Mouse (Mus musculus): ENCODE measurements around the gene Pdgfra. TPM values are rescaled to one million over a fixed set of nuclear protein-coding genes. Genes with fewer than 3 reads are reported as not detected.

Gene Pdgfra
- polyA plus RNA-seq, 1 experiment from 2014 or later: 29.2 TPM

DNA sequence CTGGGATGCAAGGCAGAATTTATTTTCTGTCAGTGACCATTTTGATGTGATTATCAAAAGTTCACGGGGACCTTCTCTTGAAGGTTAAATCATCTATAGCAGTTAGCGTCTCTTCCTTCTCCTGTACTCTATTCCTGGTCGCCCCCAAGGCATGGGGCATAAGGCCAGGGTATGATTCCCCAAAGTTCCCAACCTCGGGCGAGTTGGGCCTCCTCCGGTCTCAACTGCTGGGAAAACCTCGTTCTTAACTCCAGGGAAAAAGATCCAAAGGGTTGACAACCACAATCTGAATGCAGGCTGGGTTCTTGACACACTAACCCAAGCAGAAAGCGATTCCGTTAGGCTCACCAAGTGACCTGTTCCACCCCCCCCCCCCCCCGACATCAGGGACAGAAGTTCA is 2.7 kb upstream of the Pdgfra start:
- H3K36me3 ChIP-seq: no peaks in the 10 kb centered on the region
- peaks cover 38% of the 10 kb centered on the region for H3K4me1 ChIP-seq
- H3K27ac ChIP-seq: no peak overlapping the region
- H3K9me3 ChIP-seq: no peaks in the 10 kb centered on the region
- H3K4me2 ChIP-seq: peak overlapping the region; percentile 51
- H3K9ac ChIP-seq: no peak overlapping the region
- no peak for ATAC-seq (ENCODE audit: insufficient read depth, low FRiP score, low read depth)
- H3K27me3 ChIP-seq (replicated peaks): peaks cover 34% of the 10 kb centered on the region
- H3K4me3 ChIP-seq (replicated peaks): peak overlapping the region; percentile 29; the same call in 1 of the 2 replicates
- 14% methylated on average over 10 of the region's 10 CpGs for WGBS

DNA sequence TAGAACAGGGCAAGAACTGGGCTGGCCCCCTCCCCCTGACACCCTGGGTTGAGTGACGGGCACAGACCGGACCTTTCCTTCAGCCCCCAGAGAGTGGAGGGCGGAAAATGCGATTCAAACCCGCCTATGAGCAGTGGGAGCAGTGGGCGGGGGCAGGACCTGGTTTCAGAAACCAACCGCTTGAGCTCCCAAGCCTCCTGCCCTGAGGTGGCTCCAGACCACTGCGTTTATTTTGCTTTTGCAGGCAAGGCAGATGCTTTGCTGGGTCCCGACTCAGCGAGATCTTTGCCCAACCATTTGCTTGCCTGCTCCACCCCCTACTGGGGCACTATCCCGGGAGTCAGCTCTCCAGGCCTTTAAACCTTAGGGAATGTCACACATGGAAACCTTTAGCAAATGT is 2.2 kb upstream of the Pdgfra start:
- ATAC-seq (ENCODE audit: insufficient read depth, low FRiP score, low read depth): 0 out of 2 replicates have a peak, but pooled peaks have one; percentile 12
- no peaks in the 10 kb centered on the region for H3K9me3 ChIP-seq
- H3K9ac ChIP-seq: no peak overlapping the region
- peaks cover 40% of the 10 kb centered on the region for H3K4me1 ChIP-seq
- peak overlapping the region; percentile 11 for H3K4me3 ChIP-seq (replicated peaks)
- no peak overlapping the region for H3K27ac ChIP-seq
- 5% methylated on average over 11 of the region's 11 CpGs for WGBS
- H3K36me3 ChIP-seq: no peaks in the 10 kb centered on the region
- peak overlapping the region; percentile 51 for H3K4me2 ChIP-seq
- H3K27me3 ChIP-seq (replicated peaks): peaks cover 32% of the 10 kb centered on the region

DNA sequence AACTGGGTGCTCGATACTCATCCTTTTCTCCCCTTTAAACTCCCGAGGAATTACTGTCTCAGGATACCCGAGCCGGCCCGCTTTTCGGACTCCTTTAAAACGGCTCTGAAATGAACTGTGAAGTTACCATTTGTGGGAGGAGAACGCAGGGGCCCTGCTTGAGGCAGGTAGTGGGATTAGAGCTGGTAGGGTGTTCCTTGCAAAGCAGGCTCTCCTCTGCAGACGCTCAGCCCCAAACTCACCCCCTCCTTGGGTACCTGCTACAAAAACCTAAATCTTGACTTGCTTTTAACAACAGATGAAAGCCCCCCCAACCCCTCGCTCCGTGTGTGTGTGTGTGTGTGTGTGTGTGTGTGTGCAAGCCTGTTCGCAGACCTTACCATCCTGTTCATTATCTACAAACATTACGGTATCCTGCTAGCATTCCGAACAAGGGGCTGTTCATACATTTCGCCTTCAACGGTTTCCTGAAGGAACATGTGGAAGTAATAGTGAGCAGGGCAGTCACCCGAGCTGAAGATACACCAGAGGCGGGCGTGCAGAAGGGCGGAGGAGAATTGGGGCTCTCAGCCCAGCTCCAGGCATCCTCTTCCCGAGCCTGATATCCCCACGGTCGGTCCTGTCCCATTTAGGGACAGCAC is 1.6 kb upstream of the Pdgfra start:
- Histone ChIP-seq H3K4me2 (peak overlapping the region; percentile 51), H3K9me3 (no peaks in the 10 kb centered on the region), H3K36me3 (no peaks in the 10 kb centered on the region), H3K4me1 (peaks cover 41% of the 10 kb centered on the region), H3K4me3 (replicated peaks) (peak overlapping the region; percentile 23), H3K9ac (no peak overlapping the region), H3K27ac (peak overlapping the region; percentile 67), H3K27me3 (replicated peaks) (peaks cover 34% of the 10 kb centered on the region)
- 7% methylated on average over 23 of the region's 23 CpGs for WGBS
- ATAC-seq (ENCODE audit: insufficient read depth, low FRiP score, low read depth): no peak

DNA sequence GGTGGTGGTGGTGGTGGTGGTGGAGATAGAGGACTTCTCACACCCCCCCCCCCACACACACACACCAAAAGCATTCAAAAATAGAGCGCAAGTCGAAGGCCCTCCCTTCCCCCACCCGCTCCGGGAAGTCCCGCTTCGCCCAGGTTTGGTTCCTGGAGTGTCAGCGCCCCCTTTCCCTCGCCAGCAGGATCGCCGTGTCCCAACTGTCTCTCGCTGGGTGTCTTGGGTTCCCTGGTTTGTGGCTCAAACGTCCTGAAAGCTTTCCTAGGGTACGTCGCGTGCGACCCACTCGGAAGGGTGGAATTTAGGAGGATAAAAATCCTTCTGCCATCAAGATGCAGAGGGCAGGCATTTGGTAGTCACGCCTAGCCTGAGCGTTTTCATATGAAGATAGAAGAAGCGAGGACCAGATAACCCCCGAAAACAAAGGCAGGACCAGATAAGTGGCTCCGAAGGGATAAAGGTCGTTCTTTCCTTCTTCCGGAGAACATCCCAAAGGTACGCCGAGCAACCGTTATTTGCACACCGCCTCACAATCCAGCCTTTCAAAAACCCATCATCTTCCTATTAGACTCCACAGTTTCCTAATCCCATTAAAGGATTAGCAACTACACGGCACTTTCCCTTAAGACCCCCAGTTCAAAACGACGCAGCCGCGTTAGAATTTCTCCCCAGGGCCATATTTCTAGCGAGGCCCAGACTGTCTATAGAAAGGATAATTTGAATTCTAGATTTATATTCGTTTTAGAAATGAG is 769 bp upstream of the Pdgfra start:
- peak overlapping the region; percentile 59 for H3K4me3 ChIP-seq (replicated peaks)
- no peaks in the 10 kb centered on the region for H3K36me3 ChIP-seq
- no peaks in the 10 kb centered on the region for H3K9me3 ChIP-seq
- H3K9ac ChIP-seq: no peak overlapping the region
- peaks cover 41% of the 10 kb centered on the region for H3K4me1 ChIP-seq
- H3K27me3 ChIP-seq (replicated peaks): peaks cover 34% of the 10 kb centered on the region
- ATAC-seq (ENCODE audit: insufficient read depth, low FRiP score, low read depth): no peak
- H3K4me2 ChIP-seq: peak overlapping the region; percentile 51
- 2% methylated on average over 35 of the region's 35 CpGs for WGBS
- H3K27ac ChIP-seq: peak overlapping the region; percentile 46

DNA sequence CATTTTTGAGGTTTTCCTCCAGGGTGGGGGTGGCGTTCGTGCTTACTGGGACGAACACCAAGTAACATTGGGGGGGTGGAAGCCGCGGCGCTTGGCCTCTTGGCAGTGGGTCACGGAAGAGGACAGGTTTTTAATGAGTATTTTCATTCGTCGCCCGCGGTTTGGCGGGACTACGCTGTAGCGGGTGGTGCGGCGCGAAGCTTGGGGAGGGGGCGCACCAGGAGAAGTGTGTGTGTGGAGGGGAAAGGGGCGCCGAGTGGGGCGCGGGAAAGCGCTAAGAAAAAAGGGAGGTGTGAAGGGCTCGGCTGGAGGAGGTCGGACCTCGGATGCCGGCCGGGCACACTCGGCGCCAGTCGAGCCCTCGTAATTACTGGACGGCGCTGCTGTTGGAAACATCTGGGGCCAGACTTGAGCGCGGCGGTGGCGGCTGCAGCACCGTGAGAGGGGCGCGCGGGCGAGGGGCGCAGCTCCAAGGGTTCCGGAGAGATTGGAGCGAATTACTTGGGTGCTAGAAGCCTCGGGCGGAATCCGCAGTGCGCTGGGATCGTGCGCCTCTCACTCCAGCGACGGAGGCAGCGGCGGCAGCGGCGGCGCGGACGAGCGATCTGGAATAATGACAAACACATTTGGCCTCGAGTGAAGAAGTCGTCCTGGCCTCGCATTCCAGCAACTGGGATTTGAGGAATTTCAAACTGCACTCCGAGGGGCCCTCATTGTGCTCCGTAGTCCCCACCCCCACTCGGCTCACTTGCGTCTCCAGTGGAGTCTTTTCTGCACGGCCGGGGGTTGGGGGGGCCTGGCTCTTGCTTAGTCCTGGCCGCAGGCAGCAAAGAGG is 916 bp downstream of the Pdgfra start:
- H3K9ac ChIP-seq: peak overlapping the region; percentile 56
- peaks cover 41% of the 10 kb centered on the region for H3K4me1 ChIP-seq
- H3K4me2 ChIP-seq: peak overlapping the region; percentile 53
- no peaks in the 10 kb centered on the region for H3K36me3 ChIP-seq
- under 1% methylated on average over 71 of the region's 72 CpGs for WGBS
- ATAC-seq (ENCODE audit: insufficient read depth, low FRiP score, low read depth): no peak
- H3K9me3 ChIP-seq: no peaks in the 10 kb centered on the region
- peak overlapping the region; percentile 90 for H3K27ac ChIP-seq
- peaks cover 27% of the 10 kb centered on the region for H3K27me3 ChIP-seq (replicated peaks)
- H3K4me3 ChIP-seq (replicated peaks): peak overlapping the region; percentile 59

DNA sequence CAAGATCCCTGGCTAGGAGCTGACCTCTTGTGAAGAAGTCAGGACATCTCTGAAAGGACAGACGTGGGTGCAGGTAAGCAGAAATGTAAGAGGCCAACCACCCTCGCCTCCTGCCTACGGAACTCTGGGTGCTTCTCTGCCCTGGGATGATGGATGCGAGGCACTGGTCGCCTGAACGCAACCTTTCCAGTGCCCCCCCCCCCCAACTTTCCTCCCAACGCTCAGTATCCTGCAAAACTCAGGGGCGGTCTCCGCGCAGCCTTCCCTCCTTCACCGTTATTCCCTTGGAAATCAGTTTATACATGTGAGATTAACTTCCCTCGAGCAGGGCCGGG is 1.5 kb downstream of the Pdgfra start:
- Histone ChIP-seq H3K9me3 (no peaks in the 10 kb centered on the region), H3K27ac (peak overlapping the region; percentile 90), H3K4me1 (peaks cover 36% of the 10 kb centered on the region), H3K4me2 (peak overlapping the region; percentile 53), H3K4me3 (replicated peaks) (peak overlapping the region; percentile 59), H3K9ac (peak overlapping the region; percentile 56), H3K27me3 (replicated peaks) (peaks cover 26% of the 10 kb centered on the region), H3K36me3 (no peaks in the 10 kb centered on the region)
- no peak for ATAC-seq (ENCODE audit: insufficient read depth, low FRiP score, low read depth)
- under 1% methylated on average over 12 of the region's 13 CpGs for WGBS

DNA sequence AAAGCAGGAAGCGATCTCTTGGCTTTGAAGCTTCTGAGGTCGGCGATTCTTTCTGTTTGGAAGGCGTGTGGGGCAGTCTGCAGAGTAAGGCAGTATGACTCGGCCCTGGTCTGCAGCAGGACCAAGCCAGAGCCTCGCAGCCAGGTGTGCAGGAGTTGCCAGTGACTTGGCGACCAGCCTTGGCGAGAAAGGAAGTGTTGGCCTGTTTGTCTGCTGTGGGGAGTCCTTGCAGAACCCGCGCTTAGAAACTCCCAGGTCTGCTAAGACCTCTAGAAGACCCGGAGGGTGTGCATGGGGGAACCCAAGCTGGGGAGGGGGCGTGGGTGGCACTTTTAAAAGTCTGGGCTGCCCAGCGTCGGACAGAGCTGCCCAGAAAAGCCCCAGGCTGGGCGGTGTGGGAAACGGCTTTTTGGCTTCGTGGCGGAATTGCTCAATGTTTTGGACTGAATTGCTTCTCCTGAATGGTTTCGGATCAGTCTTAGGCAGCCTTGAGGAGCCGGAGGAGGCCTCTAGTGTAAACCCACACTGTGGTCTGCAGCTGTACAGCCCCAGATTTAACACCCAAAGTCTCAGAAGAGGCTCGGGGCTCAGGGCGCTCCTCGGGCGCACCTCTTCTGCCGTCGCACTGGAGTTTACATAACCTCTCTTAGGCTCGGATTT is 2.0 kb downstream of the Pdgfra start:
- peak overlapping the region; percentile 90 for H3K27ac ChIP-seq
- peak overlapping the region; percentile 59 for H3K4me3 ChIP-seq (replicated peaks)
- no peaks in the 10 kb centered on the region for H3K9me3 ChIP-seq
- peaks cover 23% of the 10 kb centered on the region for H3K27me3 ChIP-seq (replicated peaks)
- H3K9ac ChIP-seq: peak overlapping the region; percentile 23
- no peak for ATAC-seq (ENCODE audit: insufficient read depth, low FRiP score, low read depth)
- under 1% methylated on average over 27 of the region's 27 CpGs for WGBS
- peak overlapping the region; percentile 53 for H3K4me2 ChIP-seq
- no peaks in the 10 kb centered on the region for H3K36me3 ChIP-seq
- H3K4me1 ChIP-seq: peaks cover 34% of the 10 kb centered on the region

DNA sequence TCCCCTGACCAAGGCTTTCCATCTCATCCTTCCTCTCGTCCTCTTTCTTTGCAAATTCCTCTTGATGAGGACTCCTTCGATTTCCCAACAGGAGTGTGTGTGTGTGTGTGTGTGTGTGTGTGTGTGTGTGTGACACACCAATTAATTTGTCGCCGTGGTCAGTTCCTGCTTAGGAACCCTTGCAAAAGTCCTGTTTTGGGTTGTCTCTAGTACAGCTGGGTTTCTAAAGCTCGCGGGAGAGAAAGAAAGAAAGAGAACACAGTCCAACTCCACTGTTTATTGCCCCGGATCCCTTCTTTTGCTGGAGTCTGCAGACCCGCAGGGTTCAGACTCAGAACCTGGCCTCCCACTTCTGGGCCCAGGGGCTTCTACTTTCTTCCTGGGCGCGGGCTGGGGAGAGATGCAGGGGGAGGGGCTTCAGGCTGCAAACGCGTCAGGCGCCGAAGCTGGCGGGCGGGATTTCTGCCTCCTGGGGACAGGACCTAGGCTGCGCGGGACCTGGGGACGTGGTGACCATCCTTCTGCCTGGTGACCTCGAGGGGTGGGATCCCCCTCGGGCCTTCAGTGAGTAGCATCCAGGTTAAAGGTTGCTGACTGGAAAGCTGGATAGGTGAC is 2.6 kb downstream of the Pdgfra start:
- Histone ChIP-seq H3K4me1 (peaks cover 30% of the 10 kb centered on the region), H3K36me3 (no peaks in the 10 kb centered on the region), H3K27ac (peak overlapping the region; percentile 90), H3K9ac (peak overlapping the region; percentile 23), H3K4me3 (replicated peaks) (peak overlapping the region; percentile 59), H3K9me3 (no peaks in the 10 kb centered on the region), H3K27me3 (replicated peaks) (peaks cover 22% of the 10 kb centered on the region), H3K4me2 (peak overlapping the region; percentile 53)
- 1% methylated on average over 21 of the region's 21 CpGs for WGBS
- no peak for ATAC-seq (ENCODE audit: insufficient read depth, low FRiP score, low read depth)

DNA sequence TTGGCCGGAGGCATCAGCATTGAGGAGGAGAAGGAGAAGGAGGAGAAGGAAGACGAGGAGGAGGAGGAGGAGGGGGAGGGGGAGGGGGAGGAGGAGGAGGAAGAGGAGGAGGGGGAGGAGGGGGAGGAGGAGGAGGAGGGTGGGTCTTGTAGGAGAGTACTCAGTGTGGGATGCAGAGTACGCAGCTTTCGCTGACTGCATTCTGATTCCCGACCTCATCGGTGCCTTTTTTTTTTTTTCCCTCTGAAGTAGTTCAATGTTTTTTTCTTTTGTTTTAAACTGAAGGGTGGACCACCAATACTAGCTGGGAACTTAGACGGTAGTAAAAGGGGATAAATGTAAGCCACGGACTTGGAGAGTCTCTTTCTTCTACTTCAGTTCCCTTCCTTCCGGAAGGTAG is 3.2 kb downstream of the Pdgfra start:
- peak overlapping the region; percentile 59 for H3K4me3 ChIP-seq (replicated peaks)
- peaks cover 25% of the 10 kb centered on the region for H3K4me1 ChIP-seq
- no peak for ATAC-seq (ENCODE audit: insufficient read depth, low FRiP score, low read depth)
- H3K4me2 ChIP-seq: peak overlapping the region; percentile 96
- H3K9me3 ChIP-seq: no peaks in the 10 kb centered on the region
- under 1% methylated on average over 7 of the region's 9 CpGs for WGBS
- peak overlapping the region; percentile 90 for H3K27ac ChIP-seq
- peak overlapping the region; percentile 54 for H3K9ac ChIP-seq
- H3K36me3 ChIP-seq: no peaks in the 10 kb centered on the region
- peaks cover 16% of the 10 kb centered on the region for H3K27me3 ChIP-seq (replicated peaks)

DNA sequence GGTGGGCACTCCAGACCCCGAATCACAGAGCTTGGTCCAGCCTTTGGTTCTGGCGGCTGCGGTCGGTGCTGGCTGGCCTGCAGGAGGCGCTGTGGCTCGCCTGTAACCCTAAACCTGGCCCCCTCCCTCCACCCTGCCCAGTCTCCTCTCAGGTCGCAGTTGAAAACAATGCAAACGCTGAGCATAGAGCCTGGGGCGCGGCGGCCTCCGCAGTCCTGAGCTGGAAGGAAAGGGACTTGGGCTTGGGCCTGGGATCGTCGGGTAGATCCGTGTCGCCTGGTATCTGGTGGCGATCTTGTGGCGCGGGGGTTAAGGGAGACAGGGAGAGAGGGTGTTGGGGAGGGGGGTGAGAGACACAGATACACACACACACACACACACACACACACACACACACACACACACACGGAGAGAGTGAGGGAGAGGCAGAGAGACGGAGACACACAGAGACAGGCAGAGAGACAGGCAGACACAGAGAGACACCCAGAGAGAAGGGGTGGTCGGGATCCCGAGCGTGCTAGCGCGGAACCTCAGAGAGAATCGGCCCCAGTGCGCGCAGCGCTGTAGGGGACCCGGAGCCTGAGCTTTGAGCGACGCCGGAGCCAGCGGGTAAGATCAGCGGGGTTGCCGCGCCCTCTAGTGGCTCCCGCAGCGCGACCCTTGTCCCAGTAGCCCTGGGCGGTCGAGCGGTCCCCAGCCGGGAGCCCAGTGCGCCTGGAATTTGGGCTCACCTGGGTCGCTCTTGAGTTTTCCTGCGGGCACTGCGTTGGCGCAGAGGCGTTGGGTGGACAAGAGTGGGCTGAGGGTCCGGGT is 3.9 kb downstream of the Pdgfra start:
- H3K4me3 ChIP-seq (replicated peaks): peak overlapping the region; percentile 59
- H3K9me3 ChIP-seq: no peaks in the 10 kb centered on the region
- peaks cover 21% of the 10 kb centered on the region for H3K4me1 ChIP-seq
- peak overlapping the region; percentile 54 for H3K9ac ChIP-seq
- under 1% methylated on average over 52 of the region's 52 CpGs for WGBS
- ATAC-seq (ENCODE audit: insufficient read depth, low FRiP score, low read depth): peak; percentile 84
- peak overlapping the region; percentile 74 for H3K27ac ChIP-seq
- H3K27me3 ChIP-seq (replicated peaks): peaks cover 15% of the 10 kb centered on the region; the same call in 1 of the 2 replicates
- H3K36me3 ChIP-seq: no peaks in the 10 kb centered on the region
- peak overlapping the region; percentile 96 for H3K4me2 ChIP-seq
